16 mouse cellular contexts compared by ENCODE assay signal in genomic region chr2:32445535-32445934, GRCm38 (mm10). TPM values are rescaled to one million over a fixed set of nuclear protein-coding genes. Genes with fewer than 3 reads are reported as not detected.
"Had no signal": no experiment of that assay in that cellular context is flagged by ENCODE, and none has a peak within 500 bp of the region (broad histone marks: within the 10 kb centered on the region; RNA-seq: fewer than 3 reads in every experiment).

No protein-coding gene starts in this region.

- H3K27me3 ChIP-seq: kidney, embryonic 15.5 days; liver, embryonic 13.5 days; megakaryocyte, embryonic 14.5 days; midbrain, embryonic 15.5 days; neural tube, embryonic 13.5 days had no signal

- DNase-seq: kidney, adult 8-10 months; kidney, postnatal 10 days; kidney, postnatal 36 days; layer of hippocampus, postnatal 36 days; liver, embryonic 13.5 days; lung, adult 2 months; retina, postnatal 1 day; thymus, adult 18-20 months; thymus, postnatal 36 days had no signal

- H3K9ac ChIP-seq: kidney, embryonic 15.5 days; liver, embryonic 13.5 days; midbrain, embryonic 15.5 days; neural tube, embryonic 13.5 days had no signal

- H3K4me3 ChIP-seq: kidney, embryonic 15.5 days; left cerebral cortex, adult 2 months; liver, embryonic 13.5 days; megakaryocyte, embryonic 14.5 days; midbrain, embryonic 10.5 days; midbrain, embryonic 15.5 days; neural tube, embryonic 13.5 days had no signal

- H3K36me3 ChIP-seq: midbrain, embryonic 15.5 days had no signal

- H3K27ac ChIP-seq: kidney, embryonic 15.5 days; left cerebral cortex, adult 2 months; liver, embryonic 13.5 days; midbrain, embryonic 10.5 days; midbrain, embryonic 15.5 days; neural tube, embryonic 13.5 days had no signal

- ATAC-seq: midbrain, embryonic 15.5 days had no signal

- H3K9me3 ChIP-seq: kidney, embryonic 15.5 days; liver, embryonic 13.5 days; megakaryocyte, embryonic 14.5 days; midbrain, embryonic 10.5 days; midbrain, embryonic 15.5 days; neural tube, embryonic 13.5 days had no signal

- H3K4me2 ChIP-seq: kidney, embryonic 15.5 days; liver, embryonic 13.5 days; midbrain, embryonic 15.5 days; neural tube, embryonic 13.5 days had no signal

RNA-seq across cellular contexts. Expression of gene Lcn2, which starts 57.5 kb away (rescaled TPM):
- polyA plus RNA-seq: limb, embryonic 11.5 days; midbrain, embryonic 10.5 days had no signal
